22 mouse cellular contexts compared by ENCODE assay signal in genomic region chr3:87989935-87990334, GRCm38 (mm10). TPM values are rescaled to one million over a fixed set of nuclear protein-coding genes. Genes with fewer than 3 reads are reported as not detected.
"Had no signal": no experiment of that assay in that cellular context is flagged by ENCODE, and none has a peak within 500 bp of the region (broad histone marks: within the 10 kb centered on the region; RNA-seq: fewer than 3 reads in every experiment).

No protein-coding gene starts in this region.

- H3K27ac ChIP-seq: kidney, postnatal 0 days; limb, embryonic 12.5 days; limb, embryonic 15.5 days; liver, embryonic 14.5 days; macrophage; stomach, postnatal 0 days had no signal

- H3K4me2 ChIP-seq: limb, embryonic 12.5 days; limb, embryonic 15.5 days; liver, embryonic 11.5 days; lung, embryonic 14.5 days had no signal

- H3K9ac ChIP-seq: limb, embryonic 12.5 days; limb, embryonic 15.5 days; liver, embryonic 14.5 days; liver, postnatal 0 days; lung, embryonic 14.5 days had no signal

- DNase-seq: kidney, adult 18-20 months; kidney, adult 9 months; kidney, postnatal 25 days; layer of hippocampus, adult 9-11 months; left cerebral cortex, postnatal 4 days; liver, postnatal 0 days; lung, embryonic 14.5 days; midbrain, embryonic 14.5 days; right cerebral cortex, postnatal 4 days; thymus, adult 2 months; thymus, postnatal 25 days had no signal

- H3K4me3 ChIP-seq: layer of hippocampus, adult 2 months; limb, embryonic 12.5 days; limb, embryonic 15.5 days had no signal

- ATAC-seq: liver, postnatal 0 days; lung, postnatal 0 days had no signal

- H3K36me3 ChIP-seq: limb, embryonic 12.5 days; limb, embryonic 15.5 days had no signal

- H3K9me3 ChIP-seq: limb, embryonic 12.5 days; limb, embryonic 15.5 days had no signal

RNA-seq across cellular contexts. Expression of gene Bcan, which starts 10.1 kb away (rescaled TPM):
- polyA plus RNA-seq: kidney, postnatal 0 days; liver, embryonic 11.5 days; liver, embryonic 14.5 days; liver, postnatal 0 days; lung, embryonic 14.5 days; macrophage had no signal

RNA-seq across cellular contexts. Expression of gene Hapln2, which starts 37.4 kb away (rescaled TPM):
- polyA plus RNA-seq: large intestine, adult 2 months; limb, embryonic 15.5 days; liver, embryonic 11.5 days; liver, embryonic 14.5 days; liver, postnatal 0 days; lung, embryonic 14.5 days; lung, postnatal 0 days; macrophage; neural tube, embryonic 11.5 days; stomach, postnatal 0 days had no signal

RNA-seq across cellular contexts. Expression of gene Crabp2, which starts 41.5 kb away (rescaled TPM):
- polyA plus RNA-seq: large intestine, adult 2 months; liver, postnatal 0 days; macrophage had no signal
